Mouse (Mus musculus) midbrain, postnatal 0 days (tissue): ENCODE measurements around the gene Snrpc. TPM values are rescaled to one million over a fixed set of nuclear protein-coding genes. Genes with fewer than 3 reads are reported as not detected.

Experiments used
- ATAC-seq: fragments of 200-750 bp; cut with Nextera tagmentation; 2 replicates; pipeline ENCODE4 v1.8.0; 2017; ENCODE audit warnings: moderate number of reproducible peaks, mild to moderate bottlenecking, moderate TSS enrichment, moderate library complexity; ENCODE audit not compliant: low FRiP score
- DNase-seq: peaks from one replicate; pipeline ENCODE4 v3.0.0-alpha.2; 2015; ENCODE audit warnings: low spot score
- H3K27ac ChIP-seq: fragments of 300-500 bp; sonication (generic); 2 replicates; pipeline ENCODE4 v1.5.1; 2014; ENCODE audit warnings: low read depth, mild to moderate bottlenecking, low read length, mixed read lengths
- H3K27me3 ChIP-seq: fragments of 300-500 bp; sonication (generic); 2 replicates; pipeline ENCODE4 v1.6.1; 2014; ENCODE audit warnings: low read length, control low read depth, mixed read lengths; ENCODE audit not compliant: insufficient read depth
- H3K36me3 ChIP-seq: fragments of 300-500 bp; sonication (generic); 2 replicates; pipeline ENCODE4 v1.6.1; 2014; ENCODE audit warnings: low read length, control low read depth, mixed read lengths; ENCODE audit not compliant: insufficient read depth
- H3K4me1 ChIP-seq: fragments of 300-500 bp; sonication (generic); 2 replicates; pipeline ENCODE4 v1.6.1; 2014; ENCODE audit warnings: mild to moderate bottlenecking, control low read depth, antibody characterized with exemption, low read length, mixed read lengths; ENCODE audit not compliant: insufficient read depth
- H3K4me2 ChIP-seq: fragments of 300-500 bp; sonication (generic); 2 replicates; pipeline ENCODE4 v1.6.1; 2014; ENCODE audit warnings: low read depth, mild to moderate bottlenecking, low read length, mixed read lengths; ENCODE audit not compliant: poor library complexity, severe bottlenecking
- H3K4me3 ChIP-seq: fragments of 300-500 bp; sonication (generic); 2 replicates; pipeline ENCODE4 v1.5.1; 2014; ENCODE audit warnings: low read depth, mild to moderate bottlenecking, low read length, moderate library complexity
- H3K9ac ChIP-seq: fragments of 300-500 bp; sonication (generic); replicated peaks from 2 replicates; pipeline ENCODE4 v1.6.1; 2014; ENCODE audit warnings: mild to moderate bottlenecking, low read length, moderate library complexity, mixed read lengths; ENCODE audit not compliant: poor library complexity, severe bottlenecking
- H3K9me3 ChIP-seq: fragments of 300-500 bp; sonication (generic); 2 replicates; pipeline ENCODE4 v1.6.1; 2016; ENCODE audit warnings: low read length, control low read depth
- CTCF ChIP-seq: IDR thresholded peaks from 2 replicates; pipeline ENCODE4 v1.5.1; 2016; ENCODE audit warnings: antibody characterized with exemption, mild to moderate bottlenecking
- WGBS: fragments of 180-500 bp; shearing (Covaris S2); extraction: QIAGEN DNeasy Blood & Tissue Kit; methylation state at CpG from one replicate; pipeline ENCODE4 v1.1.7; 2014; 5-methylcytosine and 5-hydroxymethylcytosine counted together
- polyA plus RNA-seq: library from polyadenylated mRNA; unstranded; fragments of >200 nt; fragmentation: Nextera tagmentation; extraction: Ambion mirVana; gene quantifications from 2 replicates; pipeline ENCODE4 v1.2.1, GENCODE M21; 2015
- total RNA-seq: library from RNA; depleted of rRNA; stranded (reverse); fragments of >200 nt; gene quantifications from 2 replicates; pipeline ENCODE4 v1.2.3, GENCODE M21; 2014

The Snrpc gene
- total and polyA plus RNA-seq, 2 experiments from 2014 or later, result 140 to 216 TPM

DNA sequence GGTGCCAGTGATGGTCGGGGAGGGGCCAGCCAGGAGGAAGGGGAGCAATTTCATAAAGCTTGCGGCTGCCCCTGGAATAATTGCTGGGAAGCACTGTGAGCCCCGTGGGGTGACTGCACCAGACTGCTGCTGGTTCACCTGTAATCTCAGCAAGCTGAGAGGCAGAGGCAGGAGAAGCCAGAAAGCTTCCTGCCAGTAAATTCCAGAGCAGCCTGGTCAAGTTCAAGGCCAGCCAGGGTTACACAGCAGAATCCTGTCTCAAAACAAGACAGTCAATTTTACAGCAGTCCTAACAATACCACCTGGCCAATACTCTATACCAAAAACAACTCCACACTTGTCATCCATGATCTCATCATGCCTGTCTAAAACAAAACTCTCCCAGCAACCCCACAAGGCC is 26.0 kb upstream of the Snrpc start:
- H3K9me3 ChIP-seq, result no peaks in the 10 kb centered on the region
- H3K27me3 ChIP-seq, result no peaks in the 10 kb centered on the region
- no peaks in the 10 kb centered on the region for H3K36me3 ChIP-seq
- WGBS, result 87% methylated on average over 3 of the region's 3 CpGs
- no peak for TF ChIP-seq CTCF
- H3K4me1 ChIP-seq, result no peaks in the 10 kb centered on the region
- no peak overlapping the region for H3K27ac ChIP-seq
- no peak overlapping the region for H3K4me2 ChIP-seq
- H3K9ac ChIP-seq, result no peak overlapping the region
- no peak overlapping the region for H3K4me3 ChIP-seq
- ATAC-seq (no peak), DNase-seq (no peak)

DNA sequence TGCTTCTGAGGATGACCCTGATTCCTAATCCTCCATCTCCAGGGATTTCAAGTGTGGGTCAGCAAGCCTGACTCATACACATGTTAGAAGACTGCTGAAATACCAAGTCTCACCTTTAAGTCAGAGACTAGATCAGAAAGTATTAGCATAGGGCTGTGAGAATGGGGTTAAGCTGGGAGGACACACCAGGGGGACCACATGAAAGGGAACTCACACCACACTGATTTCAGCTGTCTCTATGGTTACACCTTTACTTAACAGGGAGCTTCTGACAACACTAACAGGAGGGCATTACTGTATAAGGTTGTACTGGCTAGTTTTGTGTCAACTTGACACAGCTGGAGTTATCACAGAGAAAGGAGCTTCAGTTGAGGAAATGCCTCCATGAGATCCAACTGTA is 23.3 kb upstream of the Snrpc start:
- Histone ChIP-seq H3K27ac (no peak overlapping the region), H3K9ac (no peak overlapping the region), H3K4me1 (peaks cover 14% of the 10 kb centered on the region), H3K4me3 (no peak overlapping the region), H3K4me2 (no peak overlapping the region), H3K27me3 (no peaks in the 10 kb centered on the region), H3K9me3 (no peaks in the 10 kb centered on the region), H3K36me3 (no peaks in the 10 kb centered on the region)
- no peak for TF ChIP-seq CTCF
- ATAC-seq, result no peak
- no peak for DNase-seq

DNA sequence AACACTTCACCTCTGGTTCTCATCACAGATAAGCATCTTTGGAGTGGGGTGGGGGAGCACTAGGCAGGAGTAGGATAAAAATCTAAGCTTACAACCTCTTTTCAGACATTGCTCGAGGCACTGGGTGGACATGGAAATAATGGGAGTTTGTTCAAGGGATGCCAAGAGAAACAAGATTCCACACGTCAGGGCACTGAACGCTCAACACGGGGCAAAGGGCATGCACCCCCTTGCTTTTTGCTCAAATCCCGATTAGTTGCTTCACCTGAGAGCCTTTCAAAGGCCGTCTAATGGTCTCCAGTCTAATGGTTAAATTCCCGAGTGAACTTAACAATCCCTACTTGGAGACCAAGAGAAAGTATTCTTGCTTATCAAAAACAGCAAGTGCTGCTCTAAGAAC is 18.9 kb upstream of the Snrpc start:
- Histone ChIP-seq H3K4me1 (peaks cover 17% of the 10 kb centered on the region), H3K4me2 (peak overlapping the region; percentile 89), H3K9me3 (no peaks in the 10 kb centered on the region), H3K4me3 (peak overlapping the region; percentile 98), H3K27me3 (no peaks in the 10 kb centered on the region), H3K27ac (no peak overlapping the region), H3K9ac (peak overlapping the region; percentile 83), H3K36me3 (no peaks in the 10 kb centered on the region)
- TF ChIP-seq CTCF, result no peak
- WGBS, result 21% methylated on average over 7 of the region's 7 CpGs
- ATAC-seq (no peak), DNase-seq (no peak)

- no peaks in the 10 kb centered on the region for H3K27me3 ChIP-seq
- peak overlapping the region; percentile 83 for H3K9ac ChIP-seq
- peak overlapping the region; percentile 76 for H3K27ac ChIP-seq
- peak overlapping the region; percentile 89 for H3K4me2 ChIP-seq
- ATAC-seq (no peak), DNase-seq (peak; percentile 22)
- no peaks in the 10 kb centered on the region for H3K9me3 ChIP-seq
- no peak for TF ChIP-seq CTCF
- H3K36me3 ChIP-seq, result no peaks in the 10 kb centered on the region
- peak overlapping the region; percentile 98 for H3K4me3 ChIP-seq
- H3K4me1 ChIP-seq, result peaks cover 17% of the 10 kb centered on the region
- WGBS, result under 1% methylated on average over 20 of the region's 20 CpGs
Observed at GRCm38 (mm10) chr17:27819521-27819970, 18.4 kb upstream of the Snrpc start.

DNA sequence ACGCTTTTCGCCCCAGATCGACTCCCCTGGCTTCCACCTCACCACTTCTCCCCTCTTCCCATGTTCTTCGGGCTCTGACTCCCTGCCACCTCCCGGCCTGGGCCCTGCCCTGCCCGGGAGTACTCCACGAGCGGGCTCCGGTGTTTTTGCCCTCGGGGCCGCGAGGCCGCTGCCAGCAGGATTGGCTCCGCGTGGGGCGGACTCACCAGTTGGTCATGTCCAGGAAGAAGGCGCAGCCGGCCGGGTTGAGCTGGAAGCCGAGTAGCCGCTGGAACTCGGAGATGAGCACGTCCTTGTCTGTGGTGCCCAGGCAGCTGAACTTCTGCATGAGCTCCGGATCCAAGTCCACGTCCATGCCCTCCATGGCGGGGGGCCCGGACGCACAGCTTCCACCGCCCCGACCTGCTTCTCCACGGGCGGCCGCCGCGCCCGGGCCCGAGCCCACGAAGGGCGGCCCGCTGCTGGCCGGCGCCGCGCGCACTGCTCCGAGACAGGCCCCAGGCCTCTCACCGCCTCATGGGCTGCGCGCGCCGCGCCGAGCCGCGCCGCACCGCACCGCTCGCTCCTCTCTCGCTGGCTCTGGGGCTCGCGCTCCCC is 17.9 kb upstream of the Snrpc start:
- DNase-seq, result no peak
- peaks cover 17% of the 10 kb centered on the region for H3K4me1 ChIP-seq

GRCm38 (mm10) chr17:27820568-27821406 is 17.2 kb upstream of the Snrpc start, which contains the start of gene D17Wsu92e:
Gene D17Wsu92e (minus strand): TSS chr17:27820648.
- TF ChIP-seq CTCF, result no peak
- peak; percentile 97 for ATAC-seq
- peak within 1 kb of the TSS; percentile 98 for H3K4me3 ChIP-seq

More for the DNA sequence above, 17.9 kb upstream of the Snrpc start:
- Histone ChIP-seq H3K36me3 (no peaks in the 10 kb centered on the region), H3K4me3 (peak overlapping the region; percentile 98), H3K4me2 (peak overlapping the region; percentile 89), H3K9ac (peak overlapping the region; percentile 83), H3K27ac (peak overlapping the region; percentile 76), H3K27me3 (no peaks in the 10 kb centered on the region), H3K9me3 (no peaks in the 10 kb centered on the region)
- TF ChIP-seq CTCF, result no peak
- 1% methylated on average over 37 of the region's 62 CpGs for WGBS
- peak; percentile 87 for ATAC-seq

More at GRCm38 (mm10) chr17:27820568-27821406, 17.2 kb upstream of the Snrpc start, which contains the start of gene D17Wsu92e:
- DNase-seq, result peak; percentile 98
- peaks cover 17% of the 10 kb centered on the region for H3K4me1 ChIP-seq
- peak within 1 kb of the TSS; percentile 76 for H3K27ac ChIP-seq
- no peaks in the 10 kb centered on the region for H3K36me3 ChIP-seq
- peak within 1 kb of the TSS; percentile 83 for H3K9ac ChIP-seq
- H3K4me2 ChIP-seq, result peak within 1 kb of the TSS; percentile 89
- 3% methylated on average over 28 of the region's 56 CpGs for WGBS
- H3K9me3 ChIP-seq, result no peaks in the 10 kb centered on the region
- no peaks in the 10 kb centered on the region for H3K27me3 ChIP-seq
